Comparison of ENCODE assay signal across 23 mouse cellular contexts in the genomic region with DNA sequence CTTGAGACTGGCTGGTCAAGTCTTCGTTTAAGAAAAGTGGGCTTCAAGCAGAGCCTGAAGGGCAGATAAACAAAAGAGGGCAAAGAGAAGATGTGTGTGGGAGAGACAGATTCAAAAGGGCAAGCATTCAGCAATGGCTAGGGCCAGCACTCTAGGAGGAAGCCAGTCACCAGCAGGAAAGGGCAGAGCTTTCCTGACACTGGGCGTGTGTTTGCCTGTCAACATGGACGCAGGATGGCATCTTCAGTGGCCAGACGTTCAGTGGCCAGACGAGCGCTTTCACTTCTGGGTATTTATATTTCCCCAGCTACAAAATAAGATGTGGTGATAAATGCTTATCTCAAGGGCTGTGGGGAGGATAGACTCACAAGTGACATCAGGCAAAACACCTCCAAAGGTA.
DNase-seq lines count a peak whose midpoint lies in the region; ATAC-seq and TF ChIP-seq lines count a peak whose summit lies in the region.
"Had no signal": no experiment of that assay in that cellular context is flagged by ENCODE, and none has a peak within 500 bp of the region (broad histone marks: within the 10 kb centered on the region; RNA-seq: fewer than 3 reads in every experiment).

No protein-coding gene starts in this region.

- peaks cover 31% of the 10 kb centered on the region for H3K4me1 ChIP-seq in heart, embryonic 10.5 days
- peaks cover 20% of the 10 kb centered on the region for H3K4me1 ChIP-seq in heart, embryonic 16.5 days (ENCODE audit: control insufficient read depth, insufficient read depth, low read length)
- no peaks in the 10 kb centered on the region for H3K4me1 ChIP-seq in lung, postnatal 0 days (ENCODE audit: insufficient read depth, low read depth, low read length)
- H3K4me1 ChIP-seq: forebrain, embryonic 13.5 days; neural tube, embryonic 13.5 days had no signal

- TF ChIP-seq CTCF in lung, postnatal 0 days (IDR thresholded peaks at IDR 0.05) = no peak

- no peak for ATAC-seq in heart, embryonic 16.5 days (replicated peaks; ENCODE audit: extremely low read depth, insufficient read depth, low FRiP score)
- ATAC-seq in lung, postnatal 0 days = peak; percentile 79
- ATAC-seq: forebrain, embryonic 13.5 days; midbrain, embryonic 13.5 days; Patski had no signal

- TF ChIP-seq EP300 in lung, postnatal 0 days (IDR thresholded peaks at IDR 0.05) = no peak

- H3K27me3 ChIP-seq in heart, embryonic 10.5 days (ENCODE audit: insufficient read depth, poor library complexity, severe bottlenecking) = no peaks in the 10 kb centered on the region
- H3K27me3 ChIP-seq in heart, embryonic 16.5 days (ENCODE audit: control insufficient read depth, insufficient read depth, low read length) = no peaks in the 10 kb centered on the region
- H3K27me3 ChIP-seq in lung, postnatal 0 days (replicated peaks; ENCODE audit: insufficient read depth, low read length) = no peaks in the 10 kb centered on the region
- H3K27me3 ChIP-seq: forebrain, embryonic 13.5 days; hindbrain, embryonic 12.5 days; neural tube, embryonic 13.5 days; Patski had no signal

- H3K4me2 ChIP-seq in heart, embryonic 16.5 days (ENCODE audit: low read depth, low read length) = no peak overlapping the region
- H3K4me2 ChIP-seq in lung, postnatal 0 days (replicated peaks; ENCODE audit: low read depth, low read length) = no peak overlapping the region
- H3K4me2 ChIP-seq: forebrain, embryonic 13.5 days; hindbrain, embryonic 12.5 days; limb, embryonic 13.5 days; liver, embryonic 11.5 days; midbrain, embryonic 13.5 days; neural tube, embryonic 13.5 days had no signal

- H3K4me3 ChIP-seq in heart, embryonic 10.5 days = no peak overlapping the region
- no peak overlapping the region for H3K4me3 ChIP-seq in heart, embryonic 16.5 days (ENCODE audit: low read length)
- no peak overlapping the region for H3K4me3 ChIP-seq in lung, postnatal 0 days (ENCODE audit: low read depth, low read length)
- H3K4me3 ChIP-seq: forebrain, embryonic 13.5 days; hindbrain, embryonic 12.5 days; limb, embryonic 13.5 days; midbrain, embryonic 13.5 days; neural tube, embryonic 13.5 days had no signal

- no peaks in the 10 kb centered on the region for H3K9me3 ChIP-seq in heart, embryonic 10.5 days
- no peaks in the 10 kb centered on the region for H3K9me3 ChIP-seq in heart, embryonic 16.5 days (replicated peaks; ENCODE audit: control insufficient read depth, low read length)
- no peaks in the 10 kb centered on the region for H3K9me3 ChIP-seq in lung, postnatal 0 days (ENCODE audit: low read length)
- H3K9me3 ChIP-seq: forebrain, embryonic 13.5 days; hindbrain, embryonic 12.5 days; limb, embryonic 13.5 days; midbrain, embryonic 13.5 days; neural tube, embryonic 13.5 days had no signal

- H3K9ac ChIP-seq in heart, embryonic 16.5 days (ENCODE audit: low read length) = no peak overlapping the region
- H3K9ac ChIP-seq in lung, postnatal 0 days (replicated peaks; ENCODE audit: low read depth) = no peak overlapping the region
- H3K9ac ChIP-seq: forebrain, embryonic 13.5 days; hindbrain, embryonic 12.5 days; limb, embryonic 13.5 days; midbrain, embryonic 13.5 days; neural tube, embryonic 13.5 days had no signal

- DNase-seq in heart, embryonic 10.5 days (ENCODE audit: low spot score) = no peak
- DNase-seq in heart, adult 8-10 months (ENCODE audit: low spot score) = no peak
- no peak for DNase-seq in heart, postnatal 4 days
- DNase-seq in lung, postnatal 0 days (ENCODE audit: low spot score) = peak; percentile 24
- DNase-seq in lung, postnatal 14 days = no peak
- no peak for DNase-seq in adrenal gland, adult 18-20 months (ENCODE audit: low spot score in 2 of 2)
- DNase-seq: cerebellum, adult 11 months; cerebellum, adult 9-10 months; cerebellum, postnatal 36 days; gastrocnemius, postnatal 14 days; right cerebral cortex, postnatal 4 days; thymus, adult 2 months; thymus, postnatal 36 days had no signal

- 62% methylated on average over 6 of the region's 6 CpGs for WGBS in heart, embryonic 10.5 days
- WGBS in heart, embryonic 16.5 days = 63% methylated on average over 6 of the region's 6 CpGs
- 40% methylated on average over 6 of the region's 6 CpGs for WGBS in lung, postnatal 0 days

- H3K27ac ChIP-seq in heart, embryonic 10.5 days = peak overlapping the region; percentile 76
- peak overlapping the region; percentile 56; the same call in 1 of the 2 replicates for H3K27ac ChIP-seq in heart, embryonic 16.5 days (ENCODE audit: low read length)
- peak overlapping the region; percentile 57 for H3K27ac ChIP-seq in lung, postnatal 0 days (ENCODE audit: low read length)
- H3K27ac ChIP-seq: forebrain, embryonic 13.5 days; hindbrain, embryonic 12.5 days; hindbrain, postnatal 0 days; limb, embryonic 13.5 days; macrophage; midbrain, embryonic 13.5 days; neural tube, embryonic 13.5 days had no signal

- H3K36me3 ChIP-seq in heart, embryonic 10.5 days = no peaks in the 10 kb centered on the region
- no peaks in the 10 kb centered on the region for H3K36me3 ChIP-seq in heart, embryonic 16.5 days (ENCODE audit: control insufficient read depth, insufficient read depth)
- no peaks in the 10 kb centered on the region for H3K36me3 ChIP-seq in lung, postnatal 0 days (ENCODE audit: insufficient read depth, low read length)
- H3K36me3 ChIP-seq: hindbrain, embryonic 12.5 days; limb, embryonic 13.5 days; midbrain, embryonic 13.5 days; neural tube, embryonic 13.5 days had no signal
